Mouse (Mus musculus) hindbrain, embryonic 14.5 days (tissue): ENCODE data around the gene Usp47. TPM values are rescaled to one million over a fixed set of nuclear protein-coding genes. Genes with fewer than 3 reads are reported as not detected.

Experiments used
- ATAC-seq: fragments of 200-750 bp; cut with Nextera tagmentation; 2 replicates; pipeline ENCODE4 v1.8.0; 2017; ENCODE audit warnings: moderate number of reproducible peaks, mild to moderate bottlenecking, moderate TSS enrichment, moderate library complexity; ENCODE audit not compliant: low FRiP score
- DNase-seq: peaks from one replicate; pipeline ENCODE4 v3.0.0-alpha.2; 2015; ENCODE audit warnings: low spot score
- H3K27ac ChIP-seq: fragments of 300-500 bp; sonication (generic); 2 replicates; pipeline ENCODE4 v1.5.1; 2014; ENCODE audit warnings: mild to moderate bottlenecking, moderate library complexity
- H3K27me3 ChIP-seq: fragments of 300-500 bp; sonication (generic); 2 replicates; pipeline ENCODE4 v1.6.1; 2014; ENCODE audit warnings: mild to moderate bottlenecking, low read length, mixed read lengths; ENCODE audit not compliant: control insufficient read depth, insufficient read depth
- H3K36me3 ChIP-seq: fragments of 300-500 bp; sonication (generic); replicated peaks from 2 replicates; pipeline ENCODE4 v1.6.1; 2014; ENCODE audit not compliant: control insufficient read depth, insufficient read depth
- H3K4me1 ChIP-seq: fragments of 300-500 bp; sonication (generic); replicated peaks from 2 replicates; pipeline ENCODE4 v1.6.1; 2014; ENCODE audit warnings: antibody characterized with exemption, low read length, mixed read lengths; ENCODE audit not compliant: control insufficient read depth, insufficient read depth
- H3K4me2 ChIP-seq: fragments of 300-500 bp; sonication (generic); replicated peaks from 2 replicates; pipeline ENCODE4 v1.6.1; 2014; ENCODE audit warnings: mild to moderate bottlenecking, moderate library complexity
- H3K4me3 ChIP-seq: fragments of 300-500 bp; sonication (generic); replicated peaks from 2 replicates; pipeline ENCODE4 v1.5.1; 2014; ENCODE audit warnings: mild to moderate bottlenecking, low read length
- H3K9ac ChIP-seq: fragments of 300-500 bp; sonication (generic); 2 replicates; pipeline ENCODE4 v1.6.1; 2014
- H3K9me3 ChIP-seq: fragments of 300-500 bp; sonication (generic); 2 replicates; pipeline ENCODE4 v1.6.1; 2016; ENCODE audit warnings: low read length; ENCODE audit not compliant: control insufficient read depth
- WGBS: fragments of 180-500 bp; shearing (Covaris S2); extraction: QIAGEN DNeasy Blood & Tissue Kit; methylation state at CpG from one replicate; pipeline ENCODE4 v1.1.7; 2014; 5-methylcytosine and 5-hydroxymethylcytosine counted together
- polyA plus RNA-seq: library from polyadenylated mRNA; unstranded; fragments of >200 nt; fragmentation: Nextera tagmentation; extraction: Ambion mirVana; gene quantifications from 2 replicates; pipeline ENCODE4 v1.2.1, GENCODE M21; 2014

Usp47 gene
- polyA plus RNA-seq, 1 experiment from 2014 or later: 94.8 TPM

GRCm38 (mm10) chr7:112108757-112109156 is 85.5 kb downstream of the Usp47 start:
- H3K36me3 ChIP-seq: peaks cover 76% of the 10 kb centered on the region

GRCm38 (mm10) chr7:112110638-112111372 is 87.5 kb downstream of the Usp47 start:
- no peaks in the 10 kb centered on the region for H3K4me1 ChIP-seq
- no peak overlapping the region for H3K27ac ChIP-seq
- H3K36me3 ChIP-seq: peaks cover 56% of the 10 kb centered on the region
- H3K27me3 ChIP-seq: no peaks in the 10 kb centered on the region
- WGBS: 91% methylated on average over 19 of the region's 19 CpGs
- H3K9ac ChIP-seq: no peak overlapping the region
- H3K9me3 ChIP-seq: no peaks in the 10 kb centered on the region
- DNase-seq: no peak
- no peak overlapping the region for H3K4me2 ChIP-seq
- no peak for ATAC-seq
- no peak overlapping the region for H3K4me3 ChIP-seq

More at GRCm38 (mm10) chr7:112108757-112109156, 85.5 kb downstream of the Usp47 start:
- H3K9ac ChIP-seq: no peak overlapping the region
- no peaks in the 10 kb centered on the region for H3K4me1 ChIP-seq
- no peak for DNase-seq
- no peak overlapping the region for H3K4me3 ChIP-seq
- no peak for ATAC-seq
- H3K4me2 ChIP-seq: no peak overlapping the region
- no peaks in the 10 kb centered on the region for H3K27me3 ChIP-seq
- H3K9me3 ChIP-seq: no peaks in the 10 kb centered on the region
- no peak overlapping the region for H3K27ac ChIP-seq

GRCm38 (mm10) chr7:112117501-112117900 is 94.2 kb downstream of the Usp47 start:
- Histone ChIP-seq H3K9ac (no peak overlapping the region), H3K36me3 (0 out of 2 replicates have a peak, but pooled peaks cover under 1% of the 10 kb centered on the region), H3K27me3 (no peaks in the 10 kb centered on the region), H3K4me2 (no peak overlapping the region), H3K27ac (no peak overlapping the region), H3K4me3 (no peak overlapping the region), H3K4me1 (no peaks in the 10 kb centered on the region), H3K9me3 (no peaks in the 10 kb centered on the region)
- DNase-seq (no peak), ATAC-seq (no peak)
- WGBS: 80% methylated on average over 7 of the region's 7 CpGs

DNA sequence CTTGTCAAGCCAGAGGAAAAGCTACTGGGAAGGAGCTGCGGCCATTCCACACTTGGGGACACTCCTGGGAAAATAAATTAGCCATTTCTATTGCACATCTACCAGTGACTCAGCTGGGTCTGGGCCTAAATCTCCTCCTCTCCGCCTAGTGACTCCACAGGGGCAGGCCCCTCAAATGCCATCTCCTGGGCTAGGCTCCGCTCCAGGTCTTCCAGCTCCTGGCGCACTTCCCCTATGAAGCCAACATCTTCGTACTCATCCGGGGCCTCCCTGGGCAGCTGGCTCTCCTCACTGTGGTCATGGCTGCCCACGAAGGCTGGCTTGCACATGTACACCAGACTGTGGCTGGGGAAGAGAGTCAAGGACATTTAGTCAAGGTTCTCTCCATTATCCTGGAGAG is 94.8 kb downstream of the Usp47 start:
- ATAC-seq: no peak
- DNase-seq: no peak
- WGBS: 89% methylated on average over 7 of the region's 7 CpGs

DNA sequence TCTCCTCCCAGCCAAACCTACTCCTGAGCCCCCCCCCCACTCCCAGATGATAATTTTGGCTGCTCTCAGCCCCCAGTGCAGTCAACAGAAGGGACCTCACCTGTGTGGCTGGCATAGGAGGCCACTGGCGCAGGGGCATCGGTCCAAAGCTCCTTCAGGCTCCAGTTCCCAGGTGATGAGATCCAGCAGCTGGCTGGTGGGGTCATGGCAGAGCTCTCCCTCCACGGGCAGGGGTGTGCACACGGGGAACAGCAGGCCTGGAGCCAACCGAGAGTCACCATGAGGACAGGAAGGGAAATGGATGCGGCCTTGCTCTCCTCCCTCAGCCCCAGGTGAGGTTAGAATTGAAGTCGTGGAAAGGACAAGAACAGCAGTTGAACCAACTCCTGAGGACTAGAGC is 95.9 kb downstream of the Usp47 start:
- Histone ChIP-seq H3K36me3 (no peaks in the 10 kb centered on the region), H3K9me3 (no peaks in the 10 kb centered on the region), H3K9ac (no peak overlapping the region), H3K27me3 (no peaks in the 10 kb centered on the region), H3K27ac (no peak overlapping the region), H3K4me3 (no peak overlapping the region), H3K4me1 (no peaks in the 10 kb centered on the region), H3K4me2 (no peak overlapping the region)
- WGBS: 87% methylated on average over 7 of the region's 7 CpGs
- ATAC-seq (no peak), DNase-seq (no peak)

More for the DNA sequence above, 94.8 kb downstream of the Usp47 start:
- no peak overlapping the region for H3K9ac ChIP-seq
- no peak overlapping the region for H3K27ac ChIP-seq
- H3K36me3 ChIP-seq: no peaks in the 10 kb centered on the region
- H3K4me3 ChIP-seq: no peak overlapping the region
- no peaks in the 10 kb centered on the region for H3K27me3 ChIP-seq
- no peak overlapping the region for H3K4me2 ChIP-seq
- H3K9me3 ChIP-seq: no peaks in the 10 kb centered on the region
- no peaks in the 10 kb centered on the region for H3K4me1 ChIP-seq

DNA sequence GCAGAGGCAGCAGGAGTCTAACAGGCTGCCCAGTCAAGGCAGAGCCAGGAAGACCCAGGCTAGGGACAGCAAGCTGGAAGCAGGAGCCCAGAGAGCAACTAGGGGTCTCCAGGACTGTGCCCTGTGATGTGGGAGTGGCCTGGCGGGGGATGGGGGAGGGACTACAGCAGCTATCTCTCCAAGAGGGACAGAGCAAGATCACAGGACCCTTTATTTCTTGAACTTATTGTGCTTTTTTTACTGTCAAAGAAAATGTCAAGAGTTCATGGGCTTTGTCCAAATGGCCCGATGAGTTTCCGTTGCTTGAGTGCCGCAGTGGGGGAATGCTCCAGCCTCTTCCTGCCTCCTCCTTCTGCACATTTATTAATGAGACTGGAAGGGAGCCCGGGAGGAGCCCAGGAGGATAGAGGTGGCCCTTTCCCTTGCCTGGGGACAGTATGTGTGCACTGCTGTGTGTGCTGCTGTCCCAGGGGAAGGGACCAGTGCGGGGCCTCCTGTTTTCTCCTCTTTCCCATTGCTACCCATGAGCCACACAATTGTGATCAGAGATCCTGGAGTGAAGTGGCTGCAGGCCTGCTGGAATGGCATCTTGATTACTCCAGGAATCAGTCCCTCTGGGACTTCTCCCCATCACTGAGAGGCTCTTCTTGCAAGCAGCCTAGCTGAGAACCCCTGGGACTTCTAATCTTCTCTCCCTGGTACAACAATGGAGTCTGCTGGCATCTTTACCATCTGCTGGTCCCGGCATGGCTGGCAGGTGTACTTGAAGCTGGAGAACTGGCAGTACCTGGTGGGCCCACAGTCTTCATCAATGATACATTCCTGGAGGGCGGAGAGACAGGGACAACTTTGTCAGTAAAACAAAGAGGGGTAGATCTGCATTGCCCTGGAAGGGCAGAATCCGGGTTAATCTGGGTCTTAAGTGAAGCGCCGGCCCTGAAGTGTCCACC is 97.8 kb downstream of the Usp47 start:
- no peak overlapping the region for H3K4me2 ChIP-seq
- no peak overlapping the region for H3K4me3 ChIP-seq
- no peaks in the 10 kb centered on the region for H3K27me3 ChIP-seq
- H3K27ac ChIP-seq: no peak overlapping the region
- DNase-seq (no peak), ATAC-seq (no peak)
- 59% methylated on average over 11 of the region's 11 CpGs for WGBS
- H3K9me3 ChIP-seq: no peaks in the 10 kb centered on the region
- H3K36me3 ChIP-seq: no peaks in the 10 kb centered on the region
- no peaks in the 10 kb centered on the region for H3K4me1 ChIP-seq
- H3K9ac ChIP-seq: no peak overlapping the region

GRCm38 (mm10) chr7:112121866-112122500 is 98.7 kb downstream of the Usp47 start:
- H3K4me1 ChIP-seq: no peaks in the 10 kb centered on the region
- ATAC-seq (no peak), DNase-seq (no peak)
- no peak overlapping the region for H3K27ac ChIP-seq
- H3K4me3 ChIP-seq: no peak overlapping the region
- no peak overlapping the region for H3K9ac ChIP-seq
- no peak overlapping the region for H3K4me2 ChIP-seq
- H3K36me3 ChIP-seq: no peaks in the 10 kb centered on the region
- no peaks in the 10 kb centered on the region for H3K9me3 ChIP-seq
- 80% methylated on average over 11 of the region's 11 CpGs for WGBS
- no peaks in the 10 kb centered on the region for H3K27me3 ChIP-seq

DNA sequence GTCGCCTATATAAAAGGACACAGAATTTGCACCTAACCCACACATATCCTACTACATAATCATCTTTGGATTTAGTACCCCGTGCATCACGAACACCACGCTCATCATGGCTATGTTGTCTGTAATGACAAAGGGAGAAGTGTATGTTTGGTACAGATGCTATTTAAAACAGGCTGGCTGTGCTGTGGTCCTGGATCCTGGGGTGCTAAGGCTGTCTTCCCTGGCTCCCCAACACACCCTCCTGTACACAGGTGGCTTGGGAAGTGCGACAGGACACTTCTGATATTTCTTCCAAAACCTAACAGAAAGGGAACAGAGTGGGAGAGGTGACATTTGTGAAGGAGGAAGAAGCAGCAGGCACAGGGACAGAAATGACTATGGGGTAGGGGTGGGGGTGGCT is 100.3 kb downstream of the Usp47 start:
- Histone ChIP-seq H3K4me2 (no peak overlapping the region), H3K4me1 (no peaks in the 10 kb centered on the region), H3K9me3 (no peaks in the 10 kb centered on the region), H3K27ac (no peak overlapping the region), H3K36me3 (no peaks in the 10 kb centered on the region), H3K27me3 (no peaks in the 10 kb centered on the region), H3K4me3 (no peak overlapping the region), H3K9ac (no peak overlapping the region)
- no peak for DNase-seq
- ATAC-seq: no peak
- 92% methylated on average over 5 of the region's 5 CpGs for WGBS

- no peak overlapping the region for H3K9ac ChIP-seq
- no peaks in the 10 kb centered on the region for H3K4me1 ChIP-seq
- no peak overlapping the region for H3K4me3 ChIP-seq
- ATAC-seq: no peak
- H3K9me3 ChIP-seq: no peaks in the 10 kb centered on the region
- no peak overlapping the region for H3K27ac ChIP-seq
- H3K36me3 ChIP-seq: no peaks in the 10 kb centered on the region
- WGBS: 87% methylated on average over 7 of the region's 7 CpGs
- no peaks in the 10 kb centered on the region for H3K27me3 ChIP-seq
- DNase-seq: no peak
- H3K4me2 ChIP-seq: no peak overlapping the region
Observed at GRCm38 (mm10) chr7:112125625-112126260, 102.4 kb downstream of the Usp47 start.
